Mouse (Mus musculus): ENCODE results near the gene Nbdy. TPM values are rescaled to one million over a fixed set of nuclear protein-coding genes. Genes with fewer than 3 reads are reported as not detected.

Nbdy gene
- polyA plus RNA-seq (2015; fragmentation: Nextera tagmentation; extraction: Ambion mirVana), result 114 and 115 TPM in 2 replicates

DNA sequence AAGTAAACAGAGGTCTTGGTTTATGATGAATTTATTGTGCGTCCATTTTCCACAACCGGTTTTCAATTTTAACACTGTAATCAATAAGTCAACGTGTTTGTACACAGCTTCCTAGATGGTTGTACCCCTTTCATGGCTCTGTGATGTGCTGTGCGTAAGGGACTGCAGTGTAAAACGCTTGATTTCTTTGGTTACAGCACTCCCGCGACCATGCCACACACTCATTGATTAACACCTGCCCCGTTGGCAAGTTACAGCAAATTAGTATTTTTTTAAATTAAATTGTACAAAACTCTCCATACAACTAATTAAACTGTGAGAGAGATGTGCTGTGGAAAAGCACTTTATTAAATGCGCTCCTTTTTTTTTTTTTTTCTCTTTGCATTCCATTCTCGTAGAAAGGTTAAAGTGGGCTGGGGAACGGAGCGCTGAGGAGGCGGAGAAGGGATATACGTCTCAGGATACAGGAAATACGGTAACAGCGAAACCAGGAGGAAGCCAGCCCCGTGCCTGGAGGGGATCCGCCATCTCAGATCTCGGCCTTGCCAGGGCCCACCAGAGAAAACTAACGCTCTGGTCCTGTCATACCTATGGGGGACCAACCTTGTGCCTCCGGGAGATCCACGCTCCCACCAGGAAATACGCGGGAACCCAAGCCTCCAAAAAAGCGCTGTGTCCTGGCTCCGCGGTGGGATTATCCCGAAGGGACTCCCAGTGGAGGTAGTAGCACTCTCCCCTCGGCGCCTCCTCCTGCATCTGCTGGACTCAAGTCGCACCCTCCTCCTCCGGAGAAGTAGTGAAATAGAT, at the start of gene Nbdy:
TSS of gene Nbdy (plus strand) at position 481 of the 807 bp plus-strand sequence.
- H3K9ac ChIP-seq, result peak within 1 kb of the TSS; percentile 51
- ATAC-seq (ENCODE audit: borderline replicate concordance, extremely low read depth, low FRiP score, low TSS enrichment), result peak; percentile 96; the same call in 1 of the 2 replicates
- H3K9me3 ChIP-seq, result no peaks in the 10 kb centered on the region
- H3K27me3 ChIP-seq, result no peaks in the 10 kb centered on the region
- H3K36me3 ChIP-seq, result no peaks in the 10 kb centered on the region
- peak within 1 kb of the TSS; percentile 59 for H3K4me2 ChIP-seq
- peak within 1 kb of the TSS; percentile 57 for H3K4me3 ChIP-seq
- H3K4me1 ChIP-seq, result peaks cover 3% of the 10 kb centered on the region; the same call in 1 of the 2 replicates
- peak within 1 kb of the TSS; percentile 76 for H3K27ac ChIP-seq
- 8% methylated on average over 32 of the region's 32 CpGs for WGBS

DNA sequence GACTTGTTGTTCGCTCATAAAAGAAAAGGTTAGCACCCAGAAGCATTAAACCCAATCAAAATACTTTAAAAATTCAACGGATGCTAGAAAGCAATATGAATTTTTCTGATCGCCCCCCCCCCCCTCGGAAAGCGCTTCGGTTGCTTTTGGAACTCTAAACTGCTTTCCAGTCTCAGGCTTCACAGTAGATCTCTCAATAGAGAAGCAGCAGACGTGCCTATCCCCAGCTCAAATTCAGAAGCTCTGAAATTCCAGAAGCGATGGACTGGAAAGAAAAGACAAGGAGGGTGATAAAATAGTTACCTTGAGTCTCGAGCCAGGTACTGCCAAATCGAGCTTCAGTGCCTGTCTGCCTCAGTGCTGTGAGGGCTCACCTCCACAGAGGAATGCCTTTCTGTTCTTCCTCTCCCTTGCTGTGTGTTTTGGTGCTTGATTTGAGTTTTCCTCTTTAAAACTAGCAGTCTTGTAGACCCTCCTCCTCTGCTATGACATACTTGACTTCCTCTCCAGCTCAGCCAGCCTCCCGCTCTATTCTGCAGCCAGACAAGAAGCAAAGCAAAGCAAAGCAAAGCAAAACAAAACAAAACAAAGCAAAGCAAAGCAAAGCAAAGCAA, 27.5 kb upstream of the Nbdy start, which contains the start of gene Kctd12b:
TSS of gene Kctd12b (minus strand) at position 610 of the 614 bp plus-strand sequence.
- Histone ChIP-seq H3K9me3 (no peaks in the 10 kb centered on the region), H3K36me3 (no peaks in the 10 kb centered on the region), H3K27me3 (no peaks in the 10 kb centered on the region), H3K4me1 (no peaks in the 10 kb centered on the region), H3K4me2 (peak within 1 kb of the TSS; percentile 47), H3K27ac (peak within 1 kb of the TSS; percentile 81), H3K9ac (peak within 1 kb of the TSS; percentile 29), H3K4me3 (peak within 1 kb of the TSS; percentile 44)
- peak; percentile 85; the same call in 1 of the 2 replicates for ATAC-seq (ENCODE audit: borderline replicate concordance, extremely low read depth, low FRiP score, low TSS enrichment)
- WGBS, result 18% methylated on average over 10 of the region's 11 CpGs

DNA sequence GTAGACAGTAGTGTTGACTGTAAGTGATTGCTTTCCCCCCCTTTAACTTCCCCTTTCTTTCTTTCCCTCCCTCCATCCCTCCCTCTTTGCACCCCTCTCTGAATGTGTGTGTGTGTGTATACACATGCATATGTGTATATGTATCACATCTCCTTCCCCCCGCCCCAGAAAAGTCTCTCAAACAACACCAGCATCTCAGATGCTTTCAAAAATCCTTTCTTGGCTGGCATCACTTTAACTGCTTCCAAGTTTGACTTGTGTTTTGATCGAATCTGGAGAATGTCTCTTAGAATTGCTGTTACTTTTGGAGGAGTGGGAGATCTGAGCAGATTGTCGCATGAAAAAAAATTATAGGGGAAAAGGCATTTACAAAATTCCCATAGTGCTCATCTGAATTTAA, 22.9 kb upstream of the Nbdy start:
- Histone ChIP-seq H3K4me1 (no peaks in the 10 kb centered on the region), H3K27ac (no peak overlapping the region), H3K4me2 (no peak overlapping the region), H3K9ac (no peak overlapping the region), H3K27me3 (no peaks in the 10 kb centered on the region), H3K36me3 (no peaks in the 10 kb centered on the region), H3K4me3 (no peak overlapping the region), H3K9me3 (no peaks in the 10 kb centered on the region)
- 59% methylated on average over 3 of the region's 3 CpGs for WGBS
- ATAC-seq (ENCODE audit: borderline replicate concordance, extremely low read depth, low FRiP score, low TSS enrichment), result no peak

DNA sequence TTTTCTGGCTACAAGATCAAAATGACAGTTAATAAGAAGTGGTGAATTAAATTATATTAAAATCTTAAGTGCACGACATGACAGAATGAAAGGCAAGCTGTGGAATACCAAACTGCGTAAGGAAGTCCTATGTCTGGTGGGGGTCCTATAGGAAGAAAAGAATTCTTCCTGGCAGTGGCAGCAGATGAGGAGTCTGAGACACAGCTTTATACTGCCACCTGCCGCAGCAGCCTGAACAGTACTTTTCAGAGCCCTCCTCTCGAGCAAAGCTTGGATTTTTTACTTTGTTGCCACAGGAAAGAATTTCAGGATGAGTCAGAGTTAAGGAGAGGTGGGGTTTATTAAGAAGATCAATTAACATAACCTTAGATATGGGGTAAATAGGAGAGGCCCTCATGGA, 15.7 kb upstream of the Nbdy start:
- no peak overlapping the region for H3K4me3 ChIP-seq
- no peak overlapping the region for H3K9ac ChIP-seq
- no peaks in the 10 kb centered on the region for H3K27me3 ChIP-seq
- no peaks in the 10 kb centered on the region for H3K36me3 ChIP-seq
- no peak for ATAC-seq (ENCODE audit: borderline replicate concordance, extremely low read depth, low FRiP score, low TSS enrichment)
- no peaks in the 10 kb centered on the region for H3K4me1 ChIP-seq
- H3K9me3 ChIP-seq, result no peaks in the 10 kb centered on the region
- H3K27ac ChIP-seq, result no peak overlapping the region
- H3K4me2 ChIP-seq, result no peak overlapping the region
- whole genome bisulfite sequencing, result 35% methylated on average over 4 of the region's 4 CpGs

DNA sequence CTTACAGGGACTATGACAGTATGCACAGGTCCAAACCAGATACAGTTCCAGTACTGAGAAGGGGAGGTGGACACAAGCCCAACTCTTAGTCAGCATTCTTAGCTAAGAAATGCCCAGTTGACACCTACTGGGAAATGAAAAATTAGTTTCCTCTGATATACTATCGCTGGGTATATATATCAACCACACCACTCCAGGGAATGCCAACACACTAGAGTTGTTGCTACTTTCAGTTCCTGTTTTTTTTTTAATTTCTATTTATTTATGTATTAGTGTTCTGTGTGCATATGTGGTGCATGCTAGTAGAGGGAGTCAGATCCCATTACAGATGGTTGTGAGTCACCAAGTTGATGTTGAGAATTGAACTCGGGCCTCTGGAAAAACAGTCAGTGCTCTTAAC, 6.7 kb upstream of the Nbdy start:
- H3K4me2 ChIP-seq, result no peak overlapping the region
- no peaks in the 10 kb centered on the region for H3K4me1 ChIP-seq
- H3K9ac ChIP-seq, result no peak overlapping the region
- H3K27ac ChIP-seq, result no peak overlapping the region
- H3K9me3 ChIP-seq, result no peaks in the 10 kb centered on the region
- ATAC-seq (ENCODE audit: borderline replicate concordance, extremely low read depth, low FRiP score, low TSS enrichment), result no peak
- WGBS, result 81% methylated on average over 2 of the region's 2 CpGs
- H3K27me3 ChIP-seq, result no peaks in the 10 kb centered on the region
- no peak overlapping the region for H3K4me3 ChIP-seq
- no peaks in the 10 kb centered on the region for H3K36me3 ChIP-seq

DNA sequence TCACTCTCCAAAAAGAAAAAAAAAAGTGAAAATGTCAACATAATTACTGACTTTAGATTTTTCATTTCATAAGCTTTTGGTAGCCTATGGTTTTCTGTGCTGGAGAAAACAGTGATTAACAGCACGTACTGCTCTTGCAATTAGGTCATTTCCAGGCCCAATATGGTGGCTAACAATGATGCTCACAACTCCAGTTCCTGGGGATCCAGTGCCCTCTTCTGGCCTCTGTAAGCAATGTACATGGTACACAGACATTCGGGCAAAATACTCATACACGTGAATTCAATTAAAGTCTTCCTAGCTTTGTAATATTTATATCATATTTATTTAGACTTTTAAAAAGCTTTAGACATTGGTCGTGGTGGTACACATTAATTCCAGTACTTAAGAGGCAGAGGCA, 3.8 kb upstream of the Nbdy start:
- no peak for ATAC-seq (ENCODE audit: borderline replicate concordance, extremely low read depth, low FRiP score, low TSS enrichment)
- Histone ChIP-seq H3K4me3 (no peak overlapping the region), H3K36me3 (no peaks in the 10 kb centered on the region), H3K4me2 (no peak overlapping the region), H3K9ac (no peak overlapping the region), H3K4me1 (no peaks in the 10 kb centered on the region), H3K27ac (no peak overlapping the region), H3K9me3 (no peaks in the 10 kb centered on the region), H3K27me3 (no peaks in the 10 kb centered on the region)
- WGBS, result 38% methylated on average over 4 of the region's 4 CpGs

DNA sequence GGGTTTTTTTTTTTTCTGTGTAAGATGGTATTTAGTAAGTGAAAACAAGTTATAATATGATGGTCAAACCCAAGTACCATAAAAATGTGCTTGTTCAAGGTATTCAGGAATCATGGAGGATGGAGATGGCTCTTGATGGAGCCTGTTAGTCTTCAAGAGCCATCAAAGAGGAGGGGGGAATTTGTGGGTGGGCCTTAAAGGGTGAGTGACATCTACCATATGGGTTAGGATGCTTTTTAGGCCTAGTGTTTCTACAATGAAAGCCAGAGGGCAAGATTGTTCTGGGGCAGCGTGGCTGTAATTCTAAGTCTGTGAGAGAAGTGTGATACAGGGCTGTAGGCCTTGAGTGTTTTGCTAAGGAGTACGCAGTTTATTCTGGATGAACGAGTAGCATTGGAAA, 1.0 kb downstream of the Nbdy start:
- Histone ChIP-seq H3K4me1 (peaks cover 3% of the 10 kb centered on the region; the same call in 1 of the 2 replicates), H3K27ac (no peak overlapping the region), H3K9me3 (no peaks in the 10 kb centered on the region), H3K9ac (no peak overlapping the region), H3K4me3 (peak overlapping the region; percentile 57), H3K27me3 (no peaks in the 10 kb centered on the region), H3K4me2 (peak overlapping the region; percentile 53), H3K36me3 (no peaks in the 10 kb centered on the region)
- WGBS, result 27% methylated on average over 3 of the region's 3 CpGs
- peak; percentile 46; the same call in 1 of the 2 replicates for ATAC-seq (ENCODE audit: borderline replicate concordance, extremely low read depth, low FRiP score, low TSS enrichment)

DNA sequence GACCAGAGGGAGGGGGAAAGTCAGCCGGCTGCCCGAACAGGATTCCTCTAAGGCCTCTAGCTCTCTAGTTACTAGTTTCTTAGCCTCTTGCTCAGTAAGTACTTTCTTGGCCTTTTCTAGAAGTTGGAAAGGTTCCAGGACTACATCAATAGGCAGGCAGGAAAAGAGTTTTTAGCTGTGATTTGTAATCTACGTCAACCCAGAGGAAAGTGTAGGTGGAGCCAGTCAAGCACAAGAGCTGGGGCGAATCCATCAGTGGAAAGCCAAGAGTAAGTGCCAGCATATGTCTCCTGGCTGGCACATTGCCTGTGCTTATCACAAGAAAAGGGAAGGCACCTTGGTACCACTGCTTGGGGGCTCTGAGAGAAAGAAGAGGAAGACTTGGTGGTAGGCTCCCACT, 12.3 kb downstream of the Nbdy start:
- Histone ChIP-seq H3K36me3 (no peaks in the 10 kb centered on the region; the same call in 1 of the 2 replicates), H3K27me3 (no peaks in the 10 kb centered on the region), H3K27ac (no peak overlapping the region), H3K4me2 (no peak overlapping the region), H3K4me3 (no peak overlapping the region), H3K9me3 (no peaks in the 10 kb centered on the region), H3K9ac (no peak overlapping the region), H3K4me1 (no peaks in the 10 kb centered on the region)
- ATAC-seq (ENCODE audit: borderline replicate concordance, extremely low read depth, low FRiP score, low TSS enrichment), result no peak
- WGBS, result 61% methylated on average over 4 of the region's 4 CpGs

DNA sequence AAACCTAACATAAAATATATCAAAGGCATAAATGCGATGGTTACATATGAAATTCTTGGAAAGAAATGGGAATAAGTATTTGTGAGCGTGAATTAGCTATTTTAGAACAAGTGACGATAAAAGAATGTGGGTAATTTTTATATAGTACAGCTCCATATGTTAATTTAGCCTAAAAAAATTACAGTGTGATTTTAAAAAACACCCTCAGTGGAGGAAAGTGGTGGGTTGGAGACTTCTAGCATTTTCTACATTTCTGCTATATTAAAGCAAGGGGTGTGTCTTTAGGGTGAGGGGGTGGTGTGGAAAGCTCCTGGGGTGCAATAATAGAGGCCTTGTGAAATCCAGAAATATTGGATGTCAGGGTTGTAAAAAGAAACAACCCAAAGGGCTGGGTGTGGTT, 19.1 kb downstream of the Nbdy start:
- Histone ChIP-seq H3K9me3 (no peaks in the 10 kb centered on the region), H3K27ac (no peak overlapping the region), H3K4me2 (no peak overlapping the region), H3K27me3 (no peaks in the 10 kb centered on the region), H3K4me3 (no peak overlapping the region), H3K36me3 (no peaks in the 10 kb centered on the region), H3K4me1 (no peaks in the 10 kb centered on the region), H3K9ac (no peak overlapping the region)
- no peak for ATAC-seq (ENCODE audit: borderline replicate concordance, extremely low read depth, low FRiP score, low TSS enrichment)
- WGBS, result 84% methylated on average over 3 of the region's 3 CpGs

DNA sequence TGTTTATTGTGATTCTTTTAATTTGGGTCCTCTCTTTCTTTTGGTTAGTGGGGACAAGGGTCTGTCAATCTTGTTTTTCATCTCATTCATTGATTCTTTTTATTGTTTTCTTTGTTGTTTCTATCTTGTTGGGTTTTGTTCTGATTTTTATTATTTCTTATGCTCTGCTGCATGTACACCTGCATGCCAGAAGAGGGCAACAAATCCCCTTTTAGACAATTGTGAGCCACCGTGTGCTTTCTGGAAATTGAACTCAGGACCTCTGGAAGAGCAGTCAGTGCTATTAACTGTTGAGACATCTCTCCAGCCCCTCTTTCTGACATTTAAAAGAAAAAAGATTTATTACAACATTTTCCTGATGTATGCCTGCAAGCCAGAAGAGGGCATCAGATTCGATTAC, 25.8 kb downstream of the Nbdy start:
- no peak overlapping the region for H3K4me3 ChIP-seq
- no peak for ATAC-seq (ENCODE audit: borderline replicate concordance, extremely low read depth, low FRiP score, low TSS enrichment)
- no peak overlapping the region for H3K9ac ChIP-seq
- no peaks in the 10 kb centered on the region for H3K27me3 ChIP-seq
- H3K9me3 ChIP-seq, result no peaks in the 10 kb centered on the region
- no peak overlapping the region for H3K4me2 ChIP-seq
- 47% methylated on average over 2 of the region's 2 CpGs for WGBS
- no peak overlapping the region for H3K27ac ChIP-seq
- no peaks in the 10 kb centered on the region for H3K4me1 ChIP-seq
- H3K36me3 ChIP-seq, result no peaks in the 10 kb centered on the region
